Mouse (Mus musculus) heart, postnatal 0 days (tissue): ENCODE measurements around the gene 9430097D07Rik.

ENCODE experiments used
- CTCF ChIP-seq: IDR thresholded peaks from 2 replicates; pipeline ENCODE4 v1.5.1; 2016; ENCODE audit warnings: antibody characterized with exemption, control low read depth, low read depth
- EP300 ChIP-seq: IDR thresholded peaks from 2 replicates; pipeline ENCODE4 v1.6.1; 2016; ENCODE audit warnings: antibody characterized with exemption, low read depth

DNA sequence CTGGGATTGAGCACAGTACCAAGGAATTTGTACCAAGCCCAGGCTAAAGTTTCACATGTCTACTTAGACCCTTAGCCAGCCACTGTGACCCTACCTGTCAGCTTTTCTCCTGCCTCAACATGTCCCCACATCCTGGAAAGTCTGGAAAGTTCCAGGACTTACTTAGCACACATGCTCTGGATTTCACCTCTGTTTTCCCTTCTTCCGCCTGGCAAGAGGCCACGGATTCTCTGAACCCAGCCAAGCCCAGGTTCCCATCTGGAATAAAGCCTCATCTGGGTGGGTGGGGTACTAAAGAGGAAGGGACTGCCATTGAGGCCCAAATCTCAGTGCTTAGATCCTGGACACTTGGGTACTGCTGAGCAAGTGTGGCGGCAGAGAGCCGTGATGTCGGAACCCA lies 37.5 kb downstream of the 9430097D07Rik start:
- TF ChIP-seq CTCF (no peak), EP300 (no peak)
